Mouse (Mus musculus): ENCODE measurements around the gene Snx7. TPM values are rescaled to one million over a fixed set of nuclear protein-coding genes. Genes with fewer than 3 reads are reported as not detected.

Gene Snx7
- polyA plus RNA-seq, 1 experiment from 2014 or later, result 47.9 TPM

DNA sequence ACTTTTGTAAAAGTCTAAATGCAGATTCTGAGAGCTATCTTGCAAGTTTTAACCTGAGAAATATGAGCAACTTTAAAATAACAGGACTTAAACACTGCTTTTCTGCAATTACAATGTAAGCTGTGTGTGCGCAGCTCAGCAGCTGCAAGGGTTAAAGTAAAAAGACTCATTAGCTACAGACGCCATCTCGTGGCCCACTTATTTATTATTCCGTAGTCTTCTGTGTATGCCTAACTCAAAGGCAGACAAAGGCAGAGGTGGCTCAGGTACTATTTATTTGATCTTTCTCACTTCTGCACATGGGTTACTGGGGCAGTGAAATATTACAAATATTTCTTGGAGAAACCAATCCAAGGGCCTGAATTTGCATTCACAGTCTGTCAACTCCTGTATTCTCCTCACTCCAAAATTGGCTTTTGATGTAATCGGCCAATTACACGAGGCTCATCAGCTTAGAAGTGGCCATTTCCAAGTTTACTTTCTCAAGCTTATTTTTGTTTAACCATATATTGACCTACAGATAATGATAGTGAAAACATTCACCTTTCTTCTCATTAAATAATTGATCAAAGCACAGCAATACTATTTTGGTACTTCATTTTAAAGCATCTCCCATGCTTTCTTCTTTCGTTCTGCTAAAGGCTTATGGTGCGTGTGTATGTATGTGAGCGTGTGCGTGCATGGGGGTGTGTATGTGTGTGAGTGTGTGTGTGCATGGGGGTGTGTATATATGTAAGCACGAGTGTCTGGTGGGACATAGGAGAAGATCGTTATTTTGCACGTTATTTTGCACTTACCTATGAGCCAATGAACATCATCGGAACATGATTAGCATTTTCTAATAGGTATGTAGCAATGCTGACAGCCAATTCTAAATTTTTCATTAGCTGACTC is 79.7 kb downstream of the Snx7 start:
- no peak overlapping the region for H3K9ac ChIP-seq (ENCODE audit: low read length)
- H3K4me3 ChIP-seq (ENCODE audit: control insufficient read depth in 1 of 2, insufficient read depth in 1 of 2, low read depth in 1 of 2, low read length in 2 of 2), result no peak overlapping the region
- H3K27me3 ChIP-seq (ENCODE audit: control insufficient read depth, insufficient read depth, low read length), result no peaks in the 10 kb centered on the region
- no peaks in the 10 kb centered on the region for H3K36me3 ChIP-seq (ENCODE audit: control insufficient read depth, insufficient read depth, low read length)
- H3K4me1 ChIP-seq (ENCODE audit: control insufficient read depth in 2 of 2, insufficient read depth in 2 of 2, low read length in 2 of 2), result no peaks in the 10 kb centered on the region
- ATAC-seq (ENCODE audit: insufficient number of reproducible peaks, insufficient read depth, low FRiP score, low read depth), result no peak
- no peak overlapping the region for H3K27ac ChIP-seq (replicated peaks in 1 of 2; ENCODE audit: control insufficient read depth in 1 of 2, insufficient read depth in 1 of 2, low read depth in 2 of 2, low read length in 2 of 2)
- no peaks in the 10 kb centered on the region for H3K9me3 ChIP-seq (ENCODE audit: control insufficient read depth, low read length)
- H3K4me2 ChIP-seq (ENCODE audit: low read length), result no peak overlapping the region
- whole genome bisulfite sequencing, result 71% methylated on average over 14 of the region's 14 CpGs

DNA sequence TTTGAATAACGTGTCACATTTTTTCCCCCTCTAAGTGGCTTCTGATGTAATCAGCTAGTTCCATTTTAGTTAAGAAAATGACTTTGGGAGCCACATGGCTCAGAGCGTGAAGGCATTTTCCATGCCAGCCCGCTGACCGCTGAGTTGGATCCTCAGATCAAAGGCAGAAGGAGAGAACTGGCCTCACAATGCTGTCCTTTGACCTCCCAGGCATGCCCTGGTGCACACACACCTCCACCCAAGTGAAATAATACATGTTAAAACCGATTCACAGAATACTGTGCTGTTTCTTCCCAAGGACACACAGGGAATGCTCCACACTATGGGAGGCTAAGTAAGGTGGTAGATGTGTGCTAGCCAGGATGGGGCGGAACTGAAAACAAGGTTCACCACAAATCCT is 81.5 kb downstream of the Snx7 start:
- 73% methylated on average over 6 of the region's 6 CpGs for WGBS
- Histone ChIP-seq H3K9ac (ENCODE audit: low read length) (no peak overlapping the region), H3K36me3 (ENCODE audit: control insufficient read depth, insufficient read depth, low read length) (no peaks in the 10 kb centered on the region), H3K27me3 (ENCODE audit: control insufficient read depth, insufficient read depth, low read length) (no peaks in the 10 kb centered on the region), H3K27ac (replicated peaks in 1 of 2; ENCODE audit: control insufficient read depth in 1 of 2, insufficient read depth in 1 of 2, low read depth in 2 of 2, low read length in 2 of 2) (no peak overlapping the region), H3K4me3 (ENCODE audit: control insufficient read depth in 1 of 2, insufficient read depth in 1 of 2, low read depth in 1 of 2, low read length in 2 of 2) (no peak overlapping the region), H3K4me1 (ENCODE audit: control insufficient read depth in 2 of 2, insufficient read depth in 2 of 2, low read length in 2 of 2) (no peaks in the 10 kb centered on the region), H3K4me2 (ENCODE audit: low read length) (no peak overlapping the region), H3K9me3 (ENCODE audit: control insufficient read depth, low read length) (no peaks in the 10 kb centered on the region)
- no peak for ATAC-seq (ENCODE audit: insufficient number of reproducible peaks, insufficient read depth, low FRiP score, low read depth)

- Histone ChIP-seq H3K27ac (replicated peaks in 1 of 2; ENCODE audit: control insufficient read depth in 1 of 2, insufficient read depth in 1 of 2, low read depth in 2 of 2, low read length in 2 of 2) (no peak overlapping the region), H3K36me3 (ENCODE audit: control insufficient read depth, insufficient read depth, low read length) (no peaks in the 10 kb centered on the region), H3K4me1 (ENCODE audit: control insufficient read depth in 2 of 2, insufficient read depth in 2 of 2, low read length in 2 of 2) (no peaks in the 10 kb centered on the region), H3K9me3 (ENCODE audit: control insufficient read depth, low read length) (no peaks in the 10 kb centered on the region), H3K4me2 (ENCODE audit: low read length) (no peak overlapping the region), H3K9ac (ENCODE audit: low read length) (no peak overlapping the region), H3K4me3 (ENCODE audit: control insufficient read depth in 1 of 2, insufficient read depth in 1 of 2, low read depth in 1 of 2, low read length in 2 of 2) (no peak overlapping the region), H3K27me3 (ENCODE audit: control insufficient read depth, insufficient read depth, low read length) (no peaks in the 10 kb centered on the region)
- 86% methylated on average over 5 of the region's 5 CpGs for WGBS
- no peak for ATAC-seq (ENCODE audit: insufficient number of reproducible peaks, insufficient read depth, low FRiP score, low read depth)
Observed at GRCm38 (mm10) chr3:117752151-117752757, 116.5 kb downstream of the Snx7 start.

DNA sequence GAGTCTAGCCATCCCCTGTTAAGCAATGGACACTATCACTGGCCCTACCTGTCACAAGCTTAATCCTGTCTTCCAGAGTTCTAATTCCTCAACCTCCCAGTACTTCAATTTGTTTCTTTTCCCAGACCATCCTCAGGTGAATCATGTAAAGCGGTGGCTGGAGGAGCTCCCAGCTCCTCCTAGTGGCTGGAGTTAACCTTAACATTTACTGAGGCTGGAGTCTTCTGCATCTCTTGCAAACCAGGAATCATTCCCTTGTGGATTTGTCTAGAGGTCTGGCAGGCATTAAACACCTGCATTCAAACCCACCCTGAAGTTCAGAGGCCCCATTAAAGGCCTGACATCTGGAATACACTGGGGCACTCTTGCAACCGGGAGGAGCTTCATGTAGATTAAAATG is 117.1 kb downstream of the Snx7 start:
- H3K9me3 ChIP-seq (ENCODE audit: control insufficient read depth, low read length), result no peaks in the 10 kb centered on the region
- H3K4me2 ChIP-seq (ENCODE audit: low read length), result no peak overlapping the region
- H3K4me3 ChIP-seq (ENCODE audit: control insufficient read depth in 1 of 2, insufficient read depth in 1 of 2, low read depth in 1 of 2, low read length in 2 of 2), result no peak overlapping the region
- no peak overlapping the region for H3K9ac ChIP-seq (ENCODE audit: low read length)
- no peak for ATAC-seq (ENCODE audit: insufficient number of reproducible peaks, insufficient read depth, low FRiP score, low read depth)
- no peak overlapping the region for H3K27ac ChIP-seq (replicated peaks in 1 of 2; ENCODE audit: control insufficient read depth in 1 of 2, insufficient read depth in 1 of 2, low read depth in 2 of 2, low read length in 2 of 2)
- WGBS, result 60% methylated on average over 2 of the region's 2 CpGs
- H3K4me1 ChIP-seq (ENCODE audit: control insufficient read depth in 2 of 2, insufficient read depth in 2 of 2, low read length in 2 of 2), result no peaks in the 10 kb centered on the region
- no peaks in the 10 kb centered on the region for H3K36me3 ChIP-seq (ENCODE audit: control insufficient read depth, insufficient read depth, low read length)
- H3K27me3 ChIP-seq (ENCODE audit: control insufficient read depth, insufficient read depth, low read length), result no peaks in the 10 kb centered on the region

DNA sequence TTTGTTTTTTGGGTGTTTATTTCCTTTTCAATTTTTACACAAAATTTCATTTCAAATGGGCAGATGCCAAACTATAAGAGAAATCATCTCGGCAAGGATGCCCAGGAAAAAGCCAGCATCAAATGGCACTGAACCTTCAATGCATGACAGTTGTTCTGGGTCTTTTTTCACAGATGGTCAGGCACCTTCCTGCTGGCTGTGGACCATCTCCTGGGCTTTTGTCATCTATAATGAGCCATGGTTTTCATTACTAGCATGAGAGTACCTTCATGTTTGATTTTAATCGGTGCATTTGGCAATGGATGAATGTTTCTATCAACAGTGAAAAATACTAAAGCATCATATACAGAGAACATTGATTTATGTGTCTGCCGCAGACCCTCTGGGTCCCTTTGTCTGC is 119.5 kb downstream of the Snx7 start:
- no peak overlapping the region for H3K9ac ChIP-seq (ENCODE audit: low read length)
- H3K4me2 ChIP-seq (ENCODE audit: low read length), result no peak overlapping the region
- H3K36me3 ChIP-seq (ENCODE audit: control insufficient read depth, insufficient read depth, low read length), result no peaks in the 10 kb centered on the region
- H3K27me3 ChIP-seq (ENCODE audit: control insufficient read depth, insufficient read depth, low read length), result no peaks in the 10 kb centered on the region
- no peaks in the 10 kb centered on the region for H3K4me1 ChIP-seq (ENCODE audit: control insufficient read depth in 2 of 2, insufficient read depth in 2 of 2, low read length in 2 of 2)
- H3K27ac ChIP-seq (replicated peaks in 1 of 2; ENCODE audit: control insufficient read depth in 1 of 2, insufficient read depth in 1 of 2, low read depth in 2 of 2, low read length in 2 of 2), result no peak overlapping the region
- 85% methylated on average over 3 of the region's 3 CpGs for WGBS
- no peak overlapping the region for H3K4me3 ChIP-seq (ENCODE audit: control insufficient read depth in 1 of 2, insufficient read depth in 1 of 2, low read depth in 1 of 2, low read length in 2 of 2)
- ATAC-seq (ENCODE audit: insufficient number of reproducible peaks, insufficient read depth, low FRiP score, low read depth), result no peak
- H3K9me3 ChIP-seq (ENCODE audit: control insufficient read depth, low read length), result no peaks in the 10 kb centered on the region

DNA sequence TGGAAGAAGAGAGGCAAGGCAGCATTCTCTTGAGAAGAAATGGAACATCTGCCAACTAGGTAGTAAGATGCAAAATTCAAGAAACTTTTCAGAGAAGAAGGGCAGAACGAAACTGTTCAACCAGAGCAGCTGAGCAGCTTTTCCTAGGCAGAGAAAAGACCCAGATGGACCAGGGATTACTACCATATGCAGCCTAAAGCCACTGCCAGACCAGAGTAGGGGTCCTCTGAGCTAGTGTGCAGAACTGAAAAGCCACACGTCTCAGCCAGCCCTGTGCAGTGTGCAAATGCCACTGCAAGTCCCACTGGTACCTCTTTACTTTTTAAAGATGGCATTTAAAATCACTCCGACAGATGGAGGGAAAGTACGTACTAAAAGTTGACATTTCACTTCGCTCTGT is 129.0 kb downstream of the Snx7 start:
- no peak overlapping the region for H3K4me2 ChIP-seq (ENCODE audit: low read length)
- H3K27me3 ChIP-seq (ENCODE audit: control insufficient read depth, insufficient read depth, low read length), result no peaks in the 10 kb centered on the region
- no peak overlapping the region for H3K4me3 ChIP-seq (ENCODE audit: control insufficient read depth in 1 of 2, insufficient read depth in 1 of 2, low read depth in 1 of 2, low read length in 2 of 2)
- H3K36me3 ChIP-seq (ENCODE audit: control insufficient read depth, insufficient read depth, low read length), result no peaks in the 10 kb centered on the region
- no peaks in the 10 kb centered on the region for H3K4me1 ChIP-seq (ENCODE audit: control insufficient read depth in 2 of 2, insufficient read depth in 2 of 2, low read length in 2 of 2)
- WGBS, result 73% methylated on average over 5 of the region's 5 CpGs
- no peaks in the 10 kb centered on the region for H3K9me3 ChIP-seq (ENCODE audit: control insufficient read depth, low read length)
- no peak overlapping the region for H3K9ac ChIP-seq (ENCODE audit: low read length)
- no peak overlapping the region for H3K27ac ChIP-seq (replicated peaks in 1 of 2; ENCODE audit: control insufficient read depth in 1 of 2, insufficient read depth in 1 of 2, low read depth in 2 of 2, low read length in 2 of 2)
- ATAC-seq (ENCODE audit: insufficient number of reproducible peaks, insufficient read depth, low FRiP score, low read depth), result no peak

DNA sequence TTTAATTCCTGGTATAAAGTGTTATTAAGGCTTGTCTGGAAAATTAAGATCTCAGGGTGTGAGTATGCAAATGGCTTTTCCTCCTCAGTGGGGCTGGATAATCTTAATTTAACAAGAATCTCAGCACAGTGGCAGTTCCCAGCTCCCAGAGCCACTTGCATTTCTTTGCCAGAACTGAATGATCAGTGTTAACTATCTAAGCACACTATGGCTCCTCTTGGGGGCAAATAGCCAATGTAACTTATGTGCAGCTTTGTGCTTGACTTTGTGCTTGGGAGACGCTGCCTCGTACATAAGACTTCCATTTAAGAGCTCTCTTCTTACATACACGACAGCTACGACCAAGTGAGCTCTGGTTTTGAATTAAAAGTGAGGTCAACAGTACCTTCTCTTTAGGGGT is 136.1 kb downstream of the Snx7 start:
- H3K9ac ChIP-seq (ENCODE audit: low read length), result no peak overlapping the region
- 77% methylated on average over 4 of the region's 4 CpGs for WGBS
- no peaks in the 10 kb centered on the region for H3K36me3 ChIP-seq (ENCODE audit: control insufficient read depth, insufficient read depth, low read length)
- ATAC-seq (ENCODE audit: insufficient number of reproducible peaks, insufficient read depth, low FRiP score, low read depth), result no peak
- no peaks in the 10 kb centered on the region for H3K27me3 ChIP-seq (ENCODE audit: control insufficient read depth, insufficient read depth, low read length)
- no peaks in the 10 kb centered on the region for H3K9me3 ChIP-seq (ENCODE audit: control insufficient read depth, low read length)
- no peak overlapping the region for H3K4me3 ChIP-seq (ENCODE audit: control insufficient read depth in 1 of 2, insufficient read depth in 1 of 2, low read depth in 1 of 2, low read length in 2 of 2)
- no peak overlapping the region for H3K27ac ChIP-seq (replicated peaks in 1 of 2; ENCODE audit: control insufficient read depth in 1 of 2, insufficient read depth in 1 of 2, low read depth in 2 of 2, low read length in 2 of 2)
- H3K4me2 ChIP-seq (ENCODE audit: low read length), result no peak overlapping the region
- H3K4me1 ChIP-seq (ENCODE audit: control insufficient read depth in 2 of 2, insufficient read depth in 2 of 2, low read length in 2 of 2), result no peaks in the 10 kb centered on the region

Measured in heart, embryonic 14.5 days (tissue).